Mouse (Mus musculus) lung, embryonic 14.5 days (tissue): ENCODE measurements around the gene Lamc3. TPM values are rescaled to one million over a fixed set of nuclear protein-coding genes. Genes with fewer than 3 reads are reported as not detected.

Source experiments
- ATAC-seq: fragments of 200-750 bp; cut with Nextera tagmentation; 2 replicates; pipeline ENCODE4 v1.8.0; 2017; ENCODE audit warnings: mild to moderate bottlenecking, moderate TSS enrichment, moderate library complexity; ENCODE audit not compliant: insufficient read depth
- DNase-seq: peaks from one replicate; pipeline ENCODE4 v3.0.0-alpha.2; 2015
- H3K27ac ChIP-seq: fragments of 300-500 bp; sonication (generic); 2 replicates; pipeline ENCODE4 v1.5.1; 2014; ENCODE audit warnings: low read depth, mild to moderate bottlenecking, moderate library complexity
- H3K27me3 ChIP-seq: fragments of 300-500 bp; sonication (generic); 2 replicates; pipeline ENCODE4 v1.6.1; 2014; ENCODE audit warnings: low read length, control low read depth; ENCODE audit not compliant: insufficient read depth
- H3K36me3 ChIP-seq: fragments of 300-500 bp; sonication (generic); 2 replicates; pipeline ENCODE4 v1.6.1; 2014; ENCODE audit warnings: control low read depth; ENCODE audit not compliant: insufficient read depth
- H3K4me1 ChIP-seq: fragments of 300-500 bp; sonication (generic); 2 replicates; pipeline ENCODE4 v1.6.1; 2014; ENCODE audit warnings: antibody characterized with exemption, control low read depth; ENCODE audit not compliant: insufficient read depth
- H3K4me2 ChIP-seq: fragments of 300-500 bp; sonication (generic); 2 replicates; pipeline ENCODE4 v1.6.1; 2014; ENCODE audit warnings: mild to moderate bottlenecking
- H3K4me3 ChIP-seq: fragments of 300-500 bp; sonication (generic); 2 replicates; pipeline ENCODE4 v1.5.1; 2014; ENCODE audit warnings: low read depth, low read length
- H3K9ac ChIP-seq: fragments of 300-500 bp; sonication (generic); 2 replicates; pipeline ENCODE4 v1.6.1; 2014
- H3K9me3 ChIP-seq: fragments of 300-500 bp; sonication (generic); 2 replicates; pipeline ENCODE4 v1.6.1; 2016; ENCODE audit warnings: low read depth, low read length, control low read depth
- CTCF ChIP-seq: IDR thresholded peaks from 2 replicates; pipeline ENCODE4 v1.5.1; 2016; ENCODE audit warnings: antibody characterized with exemption, low read depth
- WGBS: fragments of 180-500 bp; shearing (Covaris S2); extraction: QIAGEN DNeasy Blood & Tissue Kit; methylation state at CpG from one replicate; pipeline ENCODE4 v1.1.7; 2014; 5-methylcytosine and 5-hydroxymethylcytosine counted together
- polyA plus RNA-seq: library from polyadenylated mRNA; unstranded; fragments of >200 nt; fragmentation: Nextera tagmentation; extraction: Ambion mirVana; gene quantifications from 2 replicates; pipeline ENCODE4 v1.2.1, GENCODE M21; 2014

Lamc3 gene
- polyA plus RNA-seq, 1 experiment from 2014 or later, result 0.87 TPM

DNA sequence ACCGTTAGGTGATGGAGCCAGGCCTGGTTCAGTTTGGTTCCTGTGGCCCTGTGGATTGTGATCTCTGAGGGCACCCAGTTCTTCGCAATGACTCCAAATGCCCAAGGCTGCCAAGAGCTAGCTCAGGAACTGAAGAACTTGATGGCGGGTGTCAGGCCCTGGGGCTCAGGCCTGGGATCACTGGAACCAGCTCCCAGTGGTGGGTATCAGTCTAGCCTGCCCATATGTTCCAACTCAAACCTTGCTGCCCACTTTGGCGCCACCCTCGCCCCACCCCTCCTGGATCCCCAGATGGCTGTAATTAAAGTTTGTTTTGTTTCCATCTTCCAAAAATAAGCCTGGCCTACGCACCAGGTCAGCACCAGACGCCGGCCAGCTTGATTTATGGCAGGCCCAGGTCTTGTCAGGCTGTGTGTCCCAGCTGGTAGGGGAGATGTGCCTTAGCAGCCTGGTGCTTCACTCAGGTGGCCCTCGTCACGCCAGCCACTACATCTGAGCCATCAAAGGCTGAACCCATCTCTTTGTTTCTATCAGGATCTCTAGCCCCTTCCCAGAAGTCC, 6.1 kb downstream of the Lamc3 start:
- Histone ChIP-seq H3K27ac (no peak overlapping the region), H3K27me3 (peaks cover 3% of the 10 kb centered on the region; the same call in 1 of the 2 replicates), H3K4me3 (no peak overlapping the region), H3K36me3 (no peaks in the 10 kb centered on the region), H3K9me3 (no peaks in the 10 kb centered on the region), H3K4me2 (no peak overlapping the region), H3K9ac (no peak overlapping the region), H3K4me1 (0 out of 2 replicates have a peak, but pooled peaks cover 2% of the 10 kb centered on the region)
- TF ChIP-seq CTCF, result no peak
- 56% methylated on average over 10 of the region's 10 CpGs for WGBS
- DNase-seq (no peak), ATAC-seq (no peak)

DNA sequence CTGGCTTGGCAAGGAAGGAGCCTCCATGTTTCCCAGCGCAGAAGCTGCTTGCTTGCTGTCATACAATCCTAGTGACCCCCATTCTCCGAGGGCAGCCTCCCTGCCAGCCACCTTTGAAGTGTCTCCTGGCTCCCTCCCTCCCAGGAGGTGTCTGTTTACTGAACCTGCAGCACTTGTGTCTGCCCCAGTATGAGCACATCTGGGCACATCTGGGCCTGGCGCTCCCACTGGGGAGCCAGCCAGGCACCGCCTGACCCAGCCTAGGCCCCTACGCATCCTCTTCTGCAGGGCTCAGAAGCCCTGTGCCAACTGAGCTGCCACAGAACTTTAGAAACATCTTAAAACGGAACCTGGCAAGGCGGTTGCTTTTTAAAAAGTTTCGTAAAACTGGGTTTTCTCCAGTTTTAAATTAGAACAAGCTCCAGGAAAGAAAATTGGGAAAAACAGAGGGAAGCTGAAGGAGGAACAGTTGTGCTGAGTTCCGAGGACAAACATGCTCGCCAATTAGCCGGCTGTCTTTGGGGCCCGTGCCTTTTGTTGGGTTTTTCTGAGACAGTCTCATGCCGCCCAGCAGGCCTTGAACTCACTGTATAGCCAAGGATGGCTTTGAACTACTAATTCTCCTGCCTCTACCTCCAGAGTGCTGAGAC, 7.3 kb downstream of the Lamc3 start:
- no peak overlapping the region for H3K4me2 ChIP-seq
- H3K9me3 ChIP-seq, result no peaks in the 10 kb centered on the region
- DNase-seq, result no peak
- no peak overlapping the region for H3K4me3 ChIP-seq
- no peak overlapping the region for H3K27ac ChIP-seq
- TF ChIP-seq CTCF, result no peak
- no peaks in the 10 kb centered on the region for H3K36me3 ChIP-seq
- 51% methylated on average over 13 of the region's 13 CpGs for WGBS
- ATAC-seq, result no peak
- 0 out of 2 replicates have a peak, but pooled peaks cover 2% of the 10 kb centered on the region for H3K4me1 ChIP-seq
- H3K9ac ChIP-seq, result no peak overlapping the region
- no peaks in the 10 kb centered on the region for H3K27me3 ChIP-seq

DNA sequence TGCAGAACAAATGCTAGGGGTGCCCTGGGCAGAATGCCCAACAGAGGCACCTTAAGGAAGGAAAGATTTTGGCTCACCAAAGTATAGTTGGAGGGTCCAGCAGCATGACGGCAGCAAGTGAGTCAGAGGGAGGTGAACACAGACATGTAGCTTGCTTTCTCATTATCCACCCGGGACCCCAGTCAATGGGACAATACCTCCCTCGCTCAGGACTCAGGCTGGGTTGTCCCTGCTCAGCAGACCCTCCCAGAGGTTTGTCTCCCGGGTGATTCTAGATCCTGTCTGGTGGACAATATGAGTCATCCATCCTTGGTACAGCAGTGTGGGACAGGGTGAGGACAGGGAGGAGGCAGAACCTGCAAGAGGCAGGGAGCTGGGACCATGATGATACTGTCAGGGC, 13.8 kb downstream of the Lamc3 start:
- WGBS, result 76% methylated on average over 4 of the region's 4 CpGs

DNA sequence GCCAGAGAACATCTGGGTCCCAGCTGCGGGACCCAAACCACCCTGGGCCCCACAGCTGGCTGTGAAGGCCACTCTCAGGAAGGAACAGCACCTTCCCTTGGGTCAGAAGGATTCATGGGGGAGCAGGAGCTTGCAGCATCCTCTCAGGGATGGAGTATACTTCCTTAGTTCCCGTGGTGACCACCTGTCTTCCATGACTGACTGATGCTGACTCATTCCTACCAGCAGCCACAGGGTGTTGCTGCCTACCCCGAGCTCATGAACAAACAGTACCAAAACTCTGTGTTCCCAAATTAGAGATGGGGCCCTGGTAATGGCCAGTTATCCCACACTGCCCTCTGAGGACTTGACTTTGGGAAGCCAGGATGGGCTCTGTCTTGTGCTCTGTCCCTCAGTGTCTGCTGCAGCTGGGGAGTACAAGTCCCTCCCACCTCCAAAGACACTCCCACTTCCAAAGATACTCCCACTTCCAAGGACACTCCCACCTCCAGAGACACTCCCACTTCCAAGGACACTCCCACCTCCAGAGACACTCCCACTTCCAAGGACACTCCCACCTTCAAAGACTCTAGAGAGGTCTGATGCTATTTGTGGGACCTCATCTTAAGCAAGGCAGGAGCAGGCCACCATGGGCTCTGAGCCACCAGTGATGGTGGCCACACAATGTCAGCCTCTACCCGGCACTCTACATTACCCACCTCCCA, 14.7 kb downstream of the Lamc3 start:
- no peak overlapping the region for H3K9ac ChIP-seq
- 48% methylated on average over 4 of the region's 4 CpGs for WGBS
- ATAC-seq, result peak; percentile 7; the same call in 1 of the 2 replicates
- no peak for TF ChIP-seq CTCF
- no peak overlapping the region for H3K4me3 ChIP-seq
- H3K4me1 ChIP-seq, result no peaks in the 10 kb centered on the region
- no peaks in the 10 kb centered on the region for H3K36me3 ChIP-seq
- DNase-seq, result no peak
- no peaks in the 10 kb centered on the region for H3K9me3 ChIP-seq
- H3K4me2 ChIP-seq, result no peak overlapping the region
- no peaks in the 10 kb centered on the region for H3K27me3 ChIP-seq
- no peak overlapping the region for H3K27ac ChIP-seq

More for the DNA sequence above, 13.8 kb downstream of the Lamc3 start:
- ATAC-seq (no peak), DNase-seq (no peak)
- Histone ChIP-seq H3K4me2 (no peak overlapping the region), H3K4me1 (no peaks in the 10 kb centered on the region), H3K9me3 (no peaks in the 10 kb centered on the region), H3K36me3 (no peaks in the 10 kb centered on the region), H3K27me3 (no peaks in the 10 kb centered on the region), H3K9ac (no peak overlapping the region), H3K27ac (no peak overlapping the region), H3K4me3 (no peak overlapping the region)
- no peak for TF ChIP-seq CTCF

DNA sequence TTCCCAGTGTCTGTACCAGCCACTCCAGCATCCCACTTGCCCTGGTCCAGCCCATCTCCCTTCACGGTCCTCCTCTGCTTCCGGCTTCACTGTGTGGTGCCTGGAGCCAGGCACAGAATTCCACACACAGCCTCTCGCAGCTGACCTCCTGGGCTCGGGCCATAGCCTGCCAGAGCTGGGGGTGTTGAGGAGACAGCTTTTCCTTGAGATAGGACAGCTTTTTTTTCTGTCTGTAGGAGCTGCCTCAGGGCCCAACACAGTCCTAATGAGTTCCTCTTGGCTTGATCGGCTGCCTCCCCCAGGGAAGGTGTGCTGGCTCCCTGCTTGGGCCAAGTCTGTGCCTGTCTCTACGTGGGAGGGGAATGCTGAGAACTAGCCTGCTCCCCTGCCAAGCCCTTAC, 17.0 kb downstream of the Lamc3 start:
- TF ChIP-seq CTCF, result no peak
- H3K36me3 ChIP-seq, result no peaks in the 10 kb centered on the region
- ATAC-seq, result peak; percentile 59; the same call in 1 of the 2 replicates
- H3K9ac ChIP-seq, result no peak overlapping the region
- H3K4me1 ChIP-seq, result no peaks in the 10 kb centered on the region
- no peaks in the 10 kb centered on the region for H3K9me3 ChIP-seq
- no peak overlapping the region for H3K27ac ChIP-seq
- no peaks in the 10 kb centered on the region for H3K27me3 ChIP-seq
- 12% methylated on average over 6 of the region's 6 CpGs for WGBS
- no peak overlapping the region for H3K4me3 ChIP-seq
- peak; percentile 40 for DNase-seq
- H3K4me2 ChIP-seq, result no peak overlapping the region

DNA sequence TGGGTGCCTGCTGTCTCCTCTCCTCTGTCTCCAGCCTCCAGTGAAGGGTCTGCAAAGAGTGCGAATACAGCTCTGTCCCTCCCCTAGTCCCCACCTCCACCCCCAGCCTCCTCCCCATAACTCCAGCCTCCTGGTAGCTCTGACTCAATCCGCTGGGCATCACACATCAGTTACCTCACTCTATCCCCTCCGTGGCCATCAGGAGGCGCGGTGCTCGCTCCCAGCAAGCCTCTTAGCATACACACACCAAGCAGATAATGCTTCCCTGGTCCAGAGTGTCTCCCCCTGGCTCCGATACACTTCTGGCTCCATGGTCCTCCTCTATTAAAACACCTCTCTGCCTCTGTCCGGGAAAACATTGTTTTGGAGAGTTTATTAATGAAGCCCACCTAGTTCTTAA, 17.5 kb downstream of the Lamc3 start:
- H3K27me3 ChIP-seq, result no peaks in the 10 kb centered on the region

DNA sequence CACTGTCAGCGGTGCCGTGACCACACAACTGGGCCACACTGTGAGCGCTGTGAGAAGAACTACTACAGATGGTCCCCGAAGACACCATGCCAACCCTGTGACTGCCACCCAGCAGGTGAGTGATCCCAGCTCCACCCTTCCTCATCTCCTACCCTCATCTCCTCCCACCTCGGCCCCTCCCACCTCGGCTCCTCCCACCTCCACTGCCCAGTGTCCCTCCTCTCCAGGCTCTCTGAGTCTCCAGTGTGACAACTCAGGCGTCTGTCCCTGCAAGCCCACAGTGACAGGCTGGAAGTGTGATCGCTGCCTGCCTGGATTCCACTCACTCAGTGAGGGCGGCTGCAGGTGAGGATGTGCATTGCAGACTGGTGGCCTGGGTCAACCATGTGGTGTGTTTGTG, 18.6 kb downstream of the Lamc3 start:
- no peak overlapping the region for H3K4me2 ChIP-seq
- no peak overlapping the region for H3K27ac ChIP-seq
- ATAC-seq (no peak), DNase-seq (no peak)
- no peaks in the 10 kb centered on the region for H3K27me3 ChIP-seq
- 28% methylated on average over 9 of the region's 9 CpGs for WGBS
- no peak for TF ChIP-seq CTCF
- H3K36me3 ChIP-seq, result no peaks in the 10 kb centered on the region
- no peaks in the 10 kb centered on the region for H3K9me3 ChIP-seq
- H3K9ac ChIP-seq, result no peak overlapping the region
- no peak overlapping the region for H3K4me3 ChIP-seq
- H3K4me1 ChIP-seq, result no peaks in the 10 kb centered on the region

More for the DNA sequence above, 17.5 kb downstream of the Lamc3 start:
- Histone ChIP-seq H3K27ac (no peak overlapping the region), H3K4me2 (no peak overlapping the region), H3K4me1 (no peaks in the 10 kb centered on the region), H3K9ac (no peak overlapping the region), H3K4me3 (no peak overlapping the region), H3K9me3 (no peaks in the 10 kb centered on the region), H3K36me3 (no peaks in the 10 kb centered on the region)
- peak; percentile 50 for TF ChIP-seq CTCF
- ATAC-seq (0 out of 2 replicates have a peak, but pooled peaks have one; percentile 28), DNase-seq (no peak)
- WGBS, result 13% methylated on average over 8 of the region's 8 CpGs
